Mouse (Mus musculus) midbrain, embryonic 16.5 days (tissue): ENCODE data around the gene Cry1. TPM values are rescaled to one million over a fixed set of nuclear protein-coding genes. Genes with fewer than 3 reads are reported as not detected.

Experiments
- ATAC-seq: fragments of 200-750 bp; cut with Nextera tagmentation; 2 replicates; pipeline ENCODE4 v1.8.0; 2017; ENCODE audit warnings: moderate TSS enrichment
- H3K27ac ChIP-seq: fragments of 300-500 bp; sonication (generic); 2 replicates; pipeline ENCODE4 v1.5.1; 2014; ENCODE audit warnings: mild to moderate bottlenecking, low read length, mixed read lengths
- H3K27me3 ChIP-seq: fragments of 300-500 bp; sonication (generic); 2 replicates; pipeline ENCODE4 v1.6.1; 2014; ENCODE audit warnings: low read depth, low read length, mixed read lengths; ENCODE audit not compliant: control insufficient read depth, insufficient read depth
- H3K36me3 ChIP-seq: fragments of 300-500 bp; sonication (generic); 2 replicates; pipeline ENCODE4 v1.6.1; 2014; ENCODE audit warnings: mild to moderate bottlenecking, low read length, moderate library complexity, mixed read lengths; ENCODE audit not compliant: control insufficient read depth, insufficient read depth
- H3K4me1 ChIP-seq: fragments of 300-500 bp; sonication (generic); 2 replicates; pipeline ENCODE4 v1.6.1; 2014; ENCODE audit warnings: mild to moderate bottlenecking, low read length, mixed read lengths; ENCODE audit not compliant: control insufficient read depth, insufficient read depth
- H3K4me2 ChIP-seq: fragments of 300-500 bp; sonication (generic); 2 replicates; pipeline ENCODE4 v1.6.1; 2014; ENCODE audit warnings: mild to moderate bottlenecking, low read length, mixed read lengths
- H3K4me3 ChIP-seq: fragments of 300-500 bp; sonication (generic); 2 replicates; pipeline ENCODE4 v1.5.1; 2014; ENCODE audit warnings: low read depth, mild to moderate bottlenecking, low read length, moderate library complexity, mixed read lengths
- H3K9ac ChIP-seq: fragments of 300-500 bp; sonication (generic); 2 replicates; pipeline ENCODE4 v1.6.1; 2014; ENCODE audit warnings: low read depth, low read length, mixed read lengths
- H3K9me3 ChIP-seq: fragments of 300-500 bp; sonication (generic); replicated peaks from 2 replicates; pipeline ENCODE4 v1.6.1; 2014; ENCODE audit warnings: mild to moderate bottlenecking, low read length, mixed read lengths; ENCODE audit not compliant: control insufficient read depth, poor library complexity, severe bottlenecking
- WGBS: fragments of 180-500 bp; shearing (Covaris S2); extraction: QIAGEN DNeasy Blood & Tissue Kit; methylation state at CpG from one replicate; pipeline ENCODE4 v1.1.7; 2014; 5-methylcytosine and 5-hydroxymethylcytosine counted together
- polyA plus RNA-seq: library from polyadenylated mRNA; unstranded; fragments of >200 nt; fragmentation: Nextera tagmentation; extraction: Ambion mirVana; gene quantifications from 2 replicates; pipeline ENCODE4 v1.2.1, GENCODE M21; 2015

The Cry1 gene
- polyA plus RNA-seq, 1 experiment from 2014 or later = 43.5 TPM

GRCm38 (mm10) chr10:85204255-85204855 is 19.5 kb upstream of the Cry1 start:
- Histone ChIP-seq H3K9me3 (no peaks in the 10 kb centered on the region), H3K4me2 (no peak overlapping the region), H3K27ac (0 out of 2 replicates have a peak overlapping the region, but pooled peaks have one; percentile 5), H3K9ac (no peak overlapping the region), H3K36me3 (no peaks in the 10 kb centered on the region), H3K4me1 (no peaks in the 10 kb centered on the region), H3K4me3 (no peak overlapping the region), H3K27me3 (no peaks in the 10 kb centered on the region)
- WGBS = 40% methylated on average over 7 of the region's 7 CpGs
- no peak for ATAC-seq

- no peak for ATAC-seq
These were observed 9.7 kb upstream of the Cry1 start for GRCm38 (mm10) chr10:85194528-85194927.

GRCm38 (mm10) chr10:85193321-85193720 is 8.5 kb upstream of the Cry1 start:
- no peak overlapping the region for H3K27ac ChIP-seq
- no peaks in the 10 kb centered on the region for H3K27me3 ChIP-seq
- H3K4me2 ChIP-seq = no peak overlapping the region
- no peak overlapping the region for H3K9ac ChIP-seq
- H3K9me3 ChIP-seq = no peaks in the 10 kb centered on the region
- no peak for ATAC-seq
- no peaks in the 10 kb centered on the region for H3K36me3 ChIP-seq
- WGBS = 84% methylated on average over 3 of the region's 3 CpGs
- H3K4me1 ChIP-seq = no peaks in the 10 kb centered on the region
- no peak overlapping the region for H3K4me3 ChIP-seq

More at GRCm38 (mm10) chr10:85194528-85194927, 9.7 kb upstream of the Cry1 start:
- no peaks in the 10 kb centered on the region for H3K36me3 ChIP-seq
- no peak overlapping the region for H3K4me2 ChIP-seq
- H3K27me3 ChIP-seq = no peaks in the 10 kb centered on the region
- 85% methylated on average over 5 of the region's 5 CpGs for WGBS
- H3K27ac ChIP-seq = no peak overlapping the region
- no peak overlapping the region for H3K4me3 ChIP-seq
- H3K4me1 ChIP-seq = no peaks in the 10 kb centered on the region
- H3K9ac ChIP-seq = no peak overlapping the region
- no peaks in the 10 kb centered on the region for H3K9me3 ChIP-seq

- Histone ChIP-seq H3K4me3 (no peak overlapping the region), H3K4me1 (peaks cover 4% of the 10 kb centered on the region), H3K27ac (no peak overlapping the region), H3K4me2 (no peak overlapping the region), H3K27me3 (no peaks in the 10 kb centered on the region), H3K36me3 (no peaks in the 10 kb centered on the region), H3K9ac (no peak overlapping the region), H3K9me3 (no peaks in the 10 kb centered on the region)
- ATAC-seq = no peak
These were observed 5.8 kb upstream of the Cry1 start for GRCm38 (mm10) chr10:85190652-85191051.

GRCm38 (mm10) chr10:85189966-85190365 is 5.1 kb upstream of the Cry1 start:
- no peak overlapping the region for H3K4me3 ChIP-seq
- WGBS = 89% methylated on average over 5 of the region's 5 CpGs
- no peak for ATAC-seq

GRCm38 (mm10) chr10:85186499-85186794 is 1.6 kb upstream of the Cry1 start:
- no peak for ATAC-seq
- H3K4me2 ChIP-seq = no peak overlapping the region
- H3K4me1 ChIP-seq = peaks cover 17% of the 10 kb centered on the region
- H3K27ac ChIP-seq = no peak overlapping the region
- no peak overlapping the region for H3K4me3 ChIP-seq
- H3K36me3 ChIP-seq = no peaks in the 10 kb centered on the region
- H3K9ac ChIP-seq = no peak overlapping the region
- no peaks in the 10 kb centered on the region for H3K9me3 ChIP-seq
- WGBS = 92% methylated on average over 2 of the region's 2 CpGs
- no peaks in the 10 kb centered on the region for H3K27me3 ChIP-seq

More at GRCm38 (mm10) chr10:85189966-85190365, 5.1 kb upstream of the Cry1 start:
- no peaks in the 10 kb centered on the region for H3K36me3 ChIP-seq
- H3K4me2 ChIP-seq = no peak overlapping the region
- peaks cover 4% of the 10 kb centered on the region for H3K4me1 ChIP-seq
- no peaks in the 10 kb centered on the region for H3K27me3 ChIP-seq
- no peak overlapping the region for H3K9ac ChIP-seq
- H3K9me3 ChIP-seq = no peaks in the 10 kb centered on the region
- H3K27ac ChIP-seq = no peak overlapping the region

GRCm38 (mm10) chr10:85185639-85186498 is 1.0 kb upstream of the Cry1 start:
- Histone ChIP-seq H3K36me3 (no peaks in the 10 kb centered on the region), H3K4me1 (peaks cover 17% of the 10 kb centered on the region), H3K9me3 (no peaks in the 10 kb centered on the region), H3K9ac (peak overlapping the region; percentile 80), H3K4me2 (peak overlapping the region; percentile 84), H3K4me3 (peak overlapping the region; percentile 96), H3K27ac (peak overlapping the region; percentile 95), H3K27me3 (no peaks in the 10 kb centered on the region)
- no peak for ATAC-seq
- 27% methylated on average over 14 of the region's 14 CpGs for WGBS

- ATAC-seq = peak; percentile 43
- H3K9ac ChIP-seq = peak overlapping the region; percentile 80
- no peaks in the 10 kb centered on the region for H3K27me3 ChIP-seq
- H3K4me2 ChIP-seq = peak overlapping the region; percentile 94
- peak overlapping the region; percentile 95 for H3K27ac ChIP-seq
- H3K4me1 ChIP-seq = peaks cover 17% of the 10 kb centered on the region
- under 1% methylated on average over 90 of the region's 95 CpGs for WGBS
- H3K9me3 ChIP-seq = no peaks in the 10 kb centered on the region
- no peaks in the 10 kb centered on the region for H3K36me3 ChIP-seq
- H3K4me3 ChIP-seq = peak overlapping the region; percentile 96
These were observed 482 bp downstream of the Cry1 start for GRCm38 (mm10) chr10:85184201-85184963.
